Mouse (Mus musculus): ENCODE data around the gene Sgk2. TPM values are rescaled to one million over a fixed set of nuclear protein-coding genes. Genes with fewer than 3 reads are reported as not detected.

Gene Sgk2
- total RNA-seq (2021) = 1 to 10 TPM; 1.8 to 1.9 TPM
- long read RNA-seq, experiment 1, partial matches to known transcripts = 3 of 4 reads
- long read RNA-seq, experiment 1, other reads (novel, unspliced or antisense) = 1 of 4 reads
- long read RNA-seq, experiment 2, partial matches to known transcripts = 3 of 3 reads
- long read RNA-seq, experiment 2, other reads (novel, unspliced or antisense) = 0 of 3 reads

DNA sequence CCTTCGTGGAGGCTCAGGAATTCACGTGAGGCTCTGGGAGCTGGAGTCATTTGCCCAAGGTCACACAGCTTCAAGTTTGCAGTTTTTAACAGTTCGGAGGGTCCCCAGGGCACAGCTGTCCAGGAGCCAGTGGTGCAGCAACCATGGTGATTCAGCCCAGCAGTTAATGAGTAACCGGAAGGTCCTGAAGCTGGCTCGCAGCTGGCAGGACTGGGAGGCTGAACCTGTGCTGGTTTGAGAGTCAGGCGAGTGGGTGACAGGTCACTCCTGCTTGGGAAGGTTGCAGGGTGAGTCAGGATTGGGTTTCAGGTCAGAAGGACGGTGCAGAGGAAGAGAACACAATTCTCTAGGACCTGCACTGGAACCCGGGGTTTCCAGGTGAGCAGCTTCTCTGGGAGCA is at the start of gene Sgk2:
TSS of gene Sgk2 (plus strand) at position 113 of the 400 bp plus-strand sequence.
- DNase-seq (ENCODE audit: low spot score in 2 of 2) = no peak

DNA sequence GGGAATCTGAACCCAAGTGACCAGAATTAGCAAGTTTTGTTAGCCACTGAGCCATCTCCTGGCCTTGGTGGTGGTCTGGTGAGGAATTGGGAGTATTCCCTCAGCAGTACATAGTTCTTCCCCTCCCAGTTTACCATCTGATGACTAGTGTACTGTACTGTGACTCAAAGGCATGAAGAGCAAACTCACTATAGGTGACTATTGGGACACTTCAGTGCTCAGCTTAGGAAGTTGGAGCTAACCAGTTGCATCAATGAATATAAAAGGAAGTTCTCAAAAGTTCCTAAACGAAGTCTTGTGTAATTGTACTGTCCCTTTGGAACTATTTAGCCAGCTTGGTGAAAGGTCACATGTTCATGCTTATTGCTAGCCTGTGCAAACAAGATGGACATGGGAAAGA is 47.6 kb upstream of the Sgk2 start:
- no peak for DNase-seq (ENCODE audit: low spot score in 2 of 2)

DNA sequence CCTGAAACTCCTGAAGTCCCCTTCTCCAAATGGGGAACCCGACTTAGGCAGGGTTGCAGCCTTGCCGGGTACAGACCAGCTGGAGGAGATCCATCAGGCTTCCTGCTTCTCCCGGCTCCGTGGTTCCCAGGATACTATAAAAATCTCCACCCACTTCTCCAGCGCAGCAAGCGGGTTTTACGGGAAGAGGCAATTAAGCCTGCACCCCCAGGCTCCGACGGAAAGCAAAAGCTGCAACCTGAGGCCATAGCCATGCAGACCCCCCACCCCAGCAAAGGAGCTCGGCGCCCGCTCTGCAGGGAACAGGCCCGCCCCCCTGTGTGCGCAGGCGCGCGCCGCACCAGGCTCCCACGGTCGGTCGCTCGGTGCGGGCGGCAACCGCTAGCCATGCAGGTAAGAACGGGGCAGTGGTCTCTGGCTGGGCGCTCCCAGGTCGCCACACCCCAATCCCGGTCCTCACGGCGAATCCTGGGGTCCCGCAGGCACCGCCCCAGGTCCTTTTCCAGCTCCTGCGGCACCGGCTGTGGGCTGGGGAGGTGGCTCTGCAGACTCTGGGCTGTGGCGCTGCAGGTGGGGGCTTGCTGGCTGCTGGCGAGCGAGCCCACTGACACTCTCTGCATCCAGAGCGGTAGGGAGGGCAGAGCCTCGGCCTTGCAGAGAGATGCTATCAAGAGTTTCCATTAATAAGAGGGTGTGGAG is 43.8 kb upstream of the Sgk2 start, which contains the start of gene L3mbtl1:
TSS of gene L3mbtl1 (plus strand) at position 325 of the 699 bp plus-strand sequence.
- DNase-seq (ENCODE audit: low spot score in 2 of 2) = peak; percentile 53 to 64

DNA sequence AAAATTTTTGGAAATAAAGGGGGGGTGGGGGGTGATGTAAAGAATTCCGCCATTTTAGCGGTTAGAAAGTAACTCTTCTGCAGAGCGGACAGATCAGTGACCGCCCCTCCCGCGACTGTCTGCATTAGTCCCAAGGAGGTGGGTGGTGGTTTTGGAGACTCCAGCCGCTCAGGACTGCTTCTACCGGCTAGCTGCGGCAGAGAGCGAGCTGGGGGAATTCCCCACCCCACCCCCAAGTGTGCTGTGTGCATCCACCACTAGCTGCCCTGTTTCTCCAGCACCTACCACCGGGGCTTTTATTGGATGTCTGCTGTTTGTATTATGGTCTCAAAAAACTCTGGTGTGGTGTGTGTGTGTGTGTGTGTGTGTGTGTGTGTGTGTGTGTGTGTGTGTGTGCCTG is 43.2 kb upstream of the Sgk2 start:
- DNase-seq (ENCODE audit: low spot score in 2 of 2) = no peak

DNA sequence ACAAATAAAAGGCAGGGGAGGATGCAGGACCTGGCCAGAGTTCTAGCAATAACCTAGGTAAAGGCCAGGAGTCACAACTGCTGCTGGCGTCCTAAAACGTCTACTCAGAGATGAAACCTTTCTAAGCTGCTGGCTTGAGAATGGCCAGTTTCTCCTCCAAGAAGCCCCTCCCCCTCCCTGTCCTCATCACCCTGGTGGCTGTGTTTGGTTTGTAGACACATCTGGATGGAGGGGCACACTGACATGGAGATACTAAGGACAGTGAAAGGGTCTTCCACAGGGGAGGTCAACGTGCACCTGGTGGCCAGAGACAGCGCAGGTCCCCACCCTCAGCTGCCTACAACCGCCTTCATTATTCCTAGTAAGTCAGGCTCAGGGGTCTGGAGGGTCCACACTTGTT is 40.2 kb upstream of the Sgk2 start:
- DNase-seq (ENCODE audit: low spot score in 2 of 2) = no peak

DNA sequence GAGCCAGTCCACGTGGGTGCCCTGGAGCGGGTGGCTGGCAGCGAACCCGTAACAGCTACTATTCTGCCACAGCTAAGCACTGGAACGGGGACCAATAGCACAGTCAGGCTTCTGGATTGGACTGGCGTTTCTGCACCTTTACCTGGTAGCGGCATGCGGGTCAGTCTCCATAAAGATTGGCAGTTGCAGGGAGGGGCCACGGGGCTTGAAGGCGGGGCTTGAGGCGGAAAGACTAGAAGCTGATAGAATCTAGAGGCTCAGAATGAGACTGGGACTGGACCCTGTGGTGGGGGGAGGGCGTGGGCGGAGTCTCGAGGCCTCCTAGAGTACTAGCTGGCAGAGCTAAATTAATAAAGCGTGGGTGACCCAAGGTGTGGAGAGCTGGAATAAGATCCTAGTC is 39.4 kb upstream of the Sgk2 start:
- DNase-seq (ENCODE audit: low spot score in 2 of 2) = no peak

DNA sequence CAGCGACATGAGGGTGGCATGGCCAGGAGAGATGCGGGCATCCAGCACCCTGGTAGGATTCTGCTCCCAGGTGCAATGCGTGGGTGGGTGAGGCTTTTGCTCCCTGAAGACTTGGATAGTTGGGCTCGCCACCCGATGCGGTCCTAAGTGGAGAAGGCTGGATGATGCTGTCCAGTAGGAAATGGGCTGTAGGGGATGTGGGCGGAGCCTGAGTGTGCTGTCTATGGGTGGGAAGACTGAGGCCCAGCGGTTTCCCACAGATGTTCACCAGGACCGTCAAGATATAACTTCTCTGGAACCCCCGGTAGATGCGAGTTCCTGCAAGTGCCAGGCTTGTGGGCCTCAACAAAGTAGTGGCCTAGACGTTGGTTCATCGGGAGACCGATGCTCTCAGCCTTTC is 38.9 kb upstream of the Sgk2 start:
- DNase-seq (ENCODE audit: low spot score in 2 of 2) = no peak

DNA sequence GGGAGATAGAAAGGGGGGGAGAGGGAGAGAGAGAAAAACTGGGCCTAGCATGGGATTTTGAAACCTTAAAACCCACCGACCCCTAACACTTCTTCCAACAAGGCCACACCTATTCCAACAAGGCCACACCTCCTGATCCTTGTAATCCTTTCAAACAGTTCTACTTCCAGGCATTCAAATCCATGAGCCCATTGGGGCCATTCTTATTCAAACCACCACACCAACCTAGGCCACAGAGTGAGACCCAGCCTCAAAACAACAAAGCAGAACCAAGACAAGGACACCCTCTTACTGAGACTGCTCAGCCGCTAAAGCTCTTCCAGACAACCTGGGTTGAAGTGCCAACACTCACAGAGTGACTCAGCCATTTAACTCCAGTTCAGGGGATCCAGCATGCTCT is 36.4 kb upstream of the Sgk2 start:
- no peak for DNase-seq (ENCODE audit: low spot score in 2 of 2)

DNA sequence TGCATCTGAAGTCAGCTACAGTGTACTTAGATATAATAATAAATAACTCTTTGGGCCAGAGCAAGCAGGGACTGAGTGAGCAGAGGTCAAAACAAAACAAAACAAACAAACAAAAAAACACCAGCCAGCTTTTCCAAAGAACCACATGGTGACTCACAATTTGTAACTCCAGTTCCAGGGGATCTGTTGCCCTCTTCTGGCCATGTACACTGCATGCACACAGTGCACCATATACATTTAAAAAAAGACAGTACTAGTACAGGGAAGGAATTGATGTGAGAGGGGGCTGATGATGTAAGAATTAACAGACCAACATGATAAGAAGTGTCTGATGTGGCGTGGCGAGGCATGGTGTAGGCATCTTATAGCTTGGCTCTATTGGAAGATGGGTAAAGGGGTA is 30.3 kb upstream of the Sgk2 start:
- DNase-seq (ENCODE audit: low spot score in 2 of 2) = no peak

DNA sequence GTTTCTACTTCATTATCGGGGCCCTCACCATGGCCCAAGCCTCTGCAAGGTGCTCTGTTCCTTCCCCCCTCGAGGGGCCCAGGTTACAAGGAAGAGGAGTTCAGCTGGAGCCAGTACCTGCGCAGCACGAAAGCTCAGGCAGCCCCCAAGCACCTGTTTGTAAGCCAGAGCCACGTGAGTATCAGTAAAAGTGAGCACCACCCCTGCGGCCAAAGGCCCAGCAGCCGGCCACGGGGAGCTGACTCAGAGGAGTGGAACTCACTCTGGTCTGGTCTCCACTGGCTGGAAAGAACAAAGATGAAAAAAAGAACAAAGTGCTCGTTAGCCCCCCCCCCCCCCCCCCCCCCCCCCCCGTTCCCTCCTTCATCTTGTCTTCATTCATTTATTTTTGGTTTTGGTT is 25.8 kb upstream of the Sgk2 start:
- DNase-seq (ENCODE audit: low spot score in 2 of 2) = no peak

DNA sequence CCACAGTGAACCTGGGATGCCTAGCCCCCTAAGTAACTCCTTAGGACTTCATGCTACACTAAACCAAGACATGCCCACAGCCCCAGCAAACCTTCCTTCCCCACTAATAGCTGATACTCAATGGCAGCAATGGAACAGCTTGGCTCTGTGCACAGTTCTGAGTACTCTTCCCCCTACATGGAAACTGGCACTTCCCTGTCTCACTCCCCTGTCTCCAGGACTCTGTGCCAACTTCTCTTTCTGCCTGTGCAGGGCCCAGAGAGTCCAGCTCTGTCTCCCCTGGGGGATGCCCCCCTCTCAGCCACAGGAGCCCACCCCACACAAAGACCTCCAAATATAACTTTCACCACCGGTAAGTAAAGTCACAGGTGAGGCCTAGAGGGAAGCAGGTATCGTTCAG is 20.4 kb upstream of the Sgk2 start:
- no peak for DNase-seq (ENCODE audit: low spot score in 2 of 2)

DNA sequence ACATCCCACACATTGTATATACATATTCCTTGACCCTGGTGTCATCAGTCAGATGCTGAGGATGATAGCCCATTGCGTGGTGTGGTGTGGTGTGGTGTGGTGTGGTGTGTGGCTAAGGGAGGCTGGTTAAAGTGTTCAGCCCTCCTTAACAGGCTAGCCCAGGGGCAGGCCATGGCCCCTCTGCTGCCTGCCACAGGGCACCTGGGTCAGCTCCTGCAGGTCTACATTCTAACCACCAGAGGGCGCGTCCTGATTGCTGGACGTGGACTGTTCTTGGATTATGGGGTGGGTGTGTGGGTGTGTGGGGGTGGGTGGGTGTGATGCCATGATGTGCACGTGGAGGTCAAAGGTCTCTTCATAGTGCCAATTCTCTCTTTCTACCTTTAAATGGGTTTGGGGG is 18.8 kb upstream of the Sgk2 start:
- no peak for DNase-seq (ENCODE audit: low spot score in 2 of 2)

DNA sequence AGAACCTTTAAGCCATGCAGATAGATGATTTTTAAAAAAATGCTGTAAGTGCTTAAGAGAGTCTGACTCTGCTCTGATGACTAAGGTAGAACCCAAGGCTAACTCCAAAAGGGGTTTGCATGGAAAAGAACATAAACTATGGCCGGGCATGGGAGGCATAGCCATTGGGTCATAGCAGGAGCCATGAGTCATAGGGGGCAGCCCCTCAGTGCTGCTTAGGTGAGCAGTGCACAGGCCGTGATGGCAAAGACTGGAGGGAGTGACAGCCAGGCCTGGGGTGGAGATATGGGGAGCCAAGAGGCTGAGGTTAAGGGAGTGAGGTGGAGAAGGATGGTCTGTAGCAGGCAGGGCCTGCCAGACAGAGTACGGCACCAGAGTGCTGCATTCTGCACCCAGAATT is 18.0 kb upstream of the Sgk2 start:
- no peak for DNase-seq (ENCODE audit: low spot score in 2 of 2)

DNA sequence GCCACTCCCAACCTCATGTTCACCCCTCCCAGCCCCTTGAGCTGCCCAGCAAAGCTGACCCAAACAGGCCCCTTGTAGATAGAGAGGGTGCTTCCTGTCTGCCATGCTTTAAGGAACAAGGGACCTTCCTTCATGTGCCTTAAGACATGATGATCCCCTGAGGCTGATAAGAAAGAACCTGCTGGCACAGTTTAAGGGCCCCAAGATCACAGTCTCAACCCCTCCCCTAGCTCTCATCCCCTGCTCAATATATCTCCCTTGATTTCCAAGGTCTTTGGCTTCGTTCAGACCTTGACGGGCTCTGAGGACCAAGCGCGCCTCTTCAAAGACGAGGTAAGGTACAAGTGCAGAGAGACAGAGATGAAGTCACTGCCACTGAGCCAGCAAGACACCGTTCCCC is 16.2 kb upstream of the Sgk2 start:
- DNase-seq (ENCODE audit: low spot score in 2 of 2) = no peak

DNA sequence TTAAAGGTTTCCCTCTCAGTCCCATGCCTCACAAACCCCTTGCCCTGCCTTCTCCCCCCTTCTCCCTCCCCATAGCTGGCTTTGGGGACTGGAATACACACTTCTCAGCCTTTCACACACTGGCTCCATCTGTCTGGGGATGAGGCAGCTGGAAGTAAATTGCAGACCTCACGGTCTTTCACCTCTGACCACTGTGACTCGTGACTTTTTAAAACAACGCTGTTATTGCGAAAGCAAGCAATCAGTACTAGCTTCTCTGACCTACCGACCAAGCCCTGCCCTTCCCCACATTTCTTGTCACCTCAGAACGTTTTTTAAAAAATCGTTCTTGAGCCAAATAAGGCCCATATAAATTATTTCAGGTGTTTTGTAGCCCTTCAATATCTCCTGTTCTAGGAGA is 14.4 kb upstream of the Sgk2 start:
- DNase-seq (ENCODE audit: low spot score in 2 of 2) = no peak

DNA sequence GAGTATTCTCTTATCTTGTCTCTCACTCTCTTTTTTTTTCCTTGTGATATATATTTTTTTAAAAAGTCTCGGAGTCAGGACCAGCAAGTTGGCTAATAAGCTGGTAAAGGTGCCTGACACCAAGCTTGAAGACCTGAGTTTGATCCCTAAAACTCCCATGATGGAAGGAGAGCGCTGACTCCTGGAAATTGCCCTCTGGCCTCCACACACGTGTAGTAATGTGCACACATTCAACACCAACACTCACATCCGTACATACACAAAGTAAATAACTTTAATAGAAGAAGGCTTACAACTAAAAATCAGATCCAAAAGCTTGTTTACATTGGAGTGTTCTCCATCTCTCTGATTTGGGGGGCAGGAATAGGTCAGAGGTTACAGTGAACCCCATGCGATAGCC is 13.9 kb upstream of the Sgk2 start:
- DNase-seq (ENCODE audit: low spot score in 2 of 2) = no peak

DNA sequence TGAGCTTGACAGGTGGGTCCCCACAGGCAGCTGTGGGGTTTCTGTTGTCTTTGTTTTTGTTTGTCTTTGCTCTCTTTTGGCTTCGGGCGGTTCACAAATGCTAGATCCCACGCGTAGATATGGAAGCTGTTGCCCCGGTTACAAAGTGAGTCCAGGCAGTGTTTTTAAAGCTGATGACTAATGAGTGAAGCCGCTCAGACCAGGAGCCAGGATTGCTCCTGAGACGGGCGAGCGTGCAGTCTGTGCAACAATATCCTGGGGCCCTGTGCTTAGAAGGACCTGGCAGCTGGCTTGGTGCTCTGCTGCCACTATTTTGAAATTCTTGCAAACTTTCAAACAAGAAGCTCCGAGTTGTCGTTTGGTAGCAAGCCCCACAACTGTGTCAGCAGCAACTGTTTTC is 13.5 kb upstream of the Sgk2 start:
- DNase-seq (ENCODE audit: low spot score in 2 of 2) = no peak

DNA sequence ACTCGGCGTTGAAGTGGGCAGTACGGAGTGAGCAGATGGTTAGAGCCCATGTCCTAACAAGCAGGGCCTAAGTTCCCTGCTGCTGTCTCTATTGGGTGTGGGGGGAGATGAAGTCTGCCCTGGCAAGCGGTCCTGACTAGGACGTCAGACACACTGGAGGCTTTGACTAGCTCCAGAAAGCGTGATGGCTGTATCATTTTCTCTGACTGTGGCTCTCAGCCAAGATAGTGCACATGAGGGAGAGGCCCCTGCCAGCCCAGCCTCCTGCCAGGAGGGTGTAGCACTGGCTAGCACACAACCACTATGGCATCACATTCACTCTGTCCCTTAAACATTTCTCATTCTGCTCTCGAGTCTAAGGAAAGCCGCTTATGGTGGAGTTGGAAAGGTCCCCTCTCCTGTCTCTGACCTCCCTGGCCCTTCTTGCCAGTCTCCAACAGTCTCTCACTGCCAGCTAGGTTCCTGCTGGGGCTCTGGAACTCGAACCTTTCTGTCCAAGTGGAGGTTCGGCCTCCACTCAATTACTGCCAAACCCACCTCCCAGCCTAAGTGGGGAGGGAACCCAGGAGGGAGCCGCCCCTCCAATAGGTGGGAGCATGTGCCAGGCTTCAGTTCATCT is 11.9 kb upstream of the Sgk2 start:
- DNase-seq (ENCODE audit: low spot score in 2 of 2) = peak; percentile 20 to 70

DNA sequence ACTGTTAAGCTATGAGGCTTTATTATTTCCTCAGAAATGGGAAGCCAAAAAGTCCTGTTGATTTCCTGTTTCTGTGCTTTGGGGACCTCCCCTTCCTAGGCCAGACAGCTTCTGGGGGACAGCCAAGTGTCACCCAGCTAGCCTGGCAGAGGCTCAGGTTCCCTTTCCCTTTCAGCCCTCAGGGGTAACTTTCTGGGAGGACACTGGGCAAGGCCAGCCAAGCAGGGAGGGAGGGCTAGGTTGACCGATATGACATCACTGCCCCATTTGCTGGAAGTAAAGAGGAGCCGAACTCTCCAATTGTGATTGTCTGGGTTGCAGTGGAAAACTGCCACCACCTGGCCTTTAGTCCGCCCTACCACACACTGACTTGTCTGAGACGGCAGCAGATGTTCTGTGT is 11.1 kb upstream of the Sgk2 start:
- DNase-seq (ENCODE audit: low spot score in 2 of 2) = no peak

DNA sequence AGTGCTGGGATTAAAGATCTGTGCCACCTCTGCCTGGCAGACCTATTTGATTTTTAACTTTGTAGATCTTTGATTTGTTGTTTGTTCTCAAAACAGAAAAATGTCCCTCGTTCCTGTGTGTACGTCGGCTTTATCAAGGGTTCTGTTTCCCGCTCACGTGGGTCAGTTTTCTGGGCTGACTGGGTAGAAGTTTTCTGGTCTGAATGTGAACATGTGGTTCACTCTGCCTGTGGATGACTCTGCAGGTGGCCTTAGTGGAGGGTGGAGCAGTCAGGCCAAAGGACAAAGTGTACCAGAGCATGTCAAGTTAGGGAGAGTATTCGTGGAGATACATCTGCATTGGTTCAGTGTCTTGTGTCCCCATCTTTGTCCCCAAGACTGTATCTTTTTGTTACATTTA is 2.7 kb upstream of the Sgk2 start:
- no peak for DNase-seq (ENCODE audit: low spot score in 2 of 2)

DNA sequence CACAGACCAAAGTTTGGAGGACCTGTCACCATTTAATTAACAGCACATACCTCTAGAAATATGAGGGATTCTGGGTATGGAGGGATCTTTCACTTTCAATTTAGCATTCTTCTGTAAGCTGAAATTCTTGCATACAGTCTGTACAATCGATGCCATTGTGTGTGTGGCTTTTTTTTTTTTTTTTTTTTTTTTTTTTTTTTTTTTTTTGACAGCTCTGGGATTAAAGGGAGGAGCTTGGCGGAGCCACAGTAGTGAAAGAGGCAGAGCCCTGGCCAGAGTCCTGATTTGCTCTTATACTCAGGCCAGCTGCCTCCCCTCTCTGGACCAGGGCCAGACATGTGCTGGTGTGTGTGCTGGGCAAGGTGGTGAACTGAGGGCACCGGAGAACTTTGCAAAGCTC is 1.2 kb upstream of the Sgk2 start:
- DNase-seq (ENCODE audit: low spot score in 2 of 2) = peak in 1 of 2 experiments; percentile 30

DNA sequence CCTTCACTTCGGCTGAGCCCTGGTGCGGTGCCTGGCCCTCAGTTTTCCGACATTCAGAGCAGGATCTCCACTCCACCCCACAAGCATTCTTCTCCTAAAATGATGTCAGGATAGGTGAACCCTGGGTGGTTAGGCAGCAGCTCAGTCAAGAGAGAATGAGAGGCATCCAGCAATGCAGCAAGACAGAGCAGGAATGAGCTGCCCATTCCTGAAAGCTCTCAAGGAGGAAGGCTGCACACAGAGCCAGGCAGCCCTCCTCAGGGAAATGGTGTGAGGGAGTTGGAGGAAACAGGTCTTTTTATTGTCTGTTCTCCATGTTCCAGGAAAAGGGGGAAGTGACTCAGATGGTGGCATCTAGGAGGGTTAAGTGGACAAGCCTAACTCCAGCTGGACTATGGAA is 366 bp upstream of the Sgk2 start:
- DNase-seq (ENCODE audit: low spot score in 2 of 2) = no peak

DNA sequence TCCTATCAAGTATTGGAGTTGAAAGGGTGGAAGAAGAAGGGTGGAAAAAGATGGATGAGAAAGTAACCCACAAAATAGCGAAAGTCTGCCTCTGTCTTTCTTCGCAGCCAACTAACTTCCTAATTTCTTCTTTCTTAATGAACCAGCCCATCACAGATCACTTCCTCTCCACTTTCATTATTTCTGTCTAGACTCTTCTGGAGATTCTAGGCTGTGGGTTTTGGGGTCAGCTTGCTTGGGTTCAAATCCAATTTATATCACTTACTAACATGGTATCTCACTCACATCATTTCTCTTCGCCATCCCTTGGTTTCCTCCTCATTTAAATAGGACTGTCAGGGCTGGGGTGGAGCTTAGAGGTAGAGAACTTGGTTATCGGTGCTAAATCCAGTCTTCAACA is 1.1 kb downstream of the Sgk2 start:
- DNase-seq (ENCODE audit: low spot score in 2 of 2) = no peak
